Mouse (Mus musculus): ENCODE measurements around the gene Atxn1l. TPM values are rescaled to one million over a fixed set of nuclear protein-coding genes. Genes with fewer than 3 reads are reported as not detected.
"Not testable (repeated sequence)": the region's sequence is repeated elsewhere in the genome, so short reads cannot be mapped to it uniquely, and the experiment has no call there.

Gene Atxn1l
- total and polyA plus RNA-seq, 2 experiments from 2014 or later = 3.2 to 20.4 TPM

GRCm38 (mm10) chr8:109773154-109773553, 35.6 kb upstream of the Atxn1l start:
- H3K4me3 ChIP-seq (ENCODE audit: low read depth, low read length) = no peak overlapping the region
- H3K27me3 ChIP-seq (ENCODE audit: insufficient read depth, low read length) = peaks cover 3% of the 10 kb centered on the region; the same call in 1 of the 2 replicates
- WGBS = 49% methylated on average over 3 of the region's 3 CpGs
- no peak overlapping the region for H3K9ac ChIP-seq
- ATAC-seq (no peak), DNase-seq (no peak)
- H3K9me3 ChIP-seq (ENCODE audit: low read length) = no peaks in the 10 kb centered on the region
- no peak overlapping the region for H3K4me2 ChIP-seq (ENCODE audit: low read depth)
- no peak overlapping the region for H3K27ac ChIP-seq (ENCODE audit: low read depth, low read length)
- H3K36me3 ChIP-seq (ENCODE audit: insufficient read depth) = no peaks in the 10 kb centered on the region
- H3K4me1 ChIP-seq (ENCODE audit: insufficient read depth) = peaks cover 3% of the 10 kb centered on the region; the same call in 1 of the 2 replicates
- no peak for TF ChIP-seq CTCF (IDR thresholded peaks at IDR 0.05; ENCODE audit: low read depth)

- Histone ChIP-seq H3K36me3 (ENCODE audit: insufficient read depth) (no peaks in the 10 kb centered on the region), H3K4me3 (ENCODE audit: low read depth, low read length) (no peak overlapping the region), H3K27me3 (ENCODE audit: insufficient read depth, low read length) (no peaks in the 10 kb centered on the region), H3K27ac (ENCODE audit: low read depth, low read length) (no peak overlapping the region), H3K9ac (no peak overlapping the region), H3K4me1 (ENCODE audit: insufficient read depth) (no peaks in the 10 kb centered on the region), H3K4me2 (ENCODE audit: low read depth) (no peak overlapping the region), H3K9me3 (ENCODE audit: low read length) (no peaks in the 10 kb centered on the region)
- WGBS = 74% methylated on average over 7 of the region's 7 CpGs
- no peak for ATAC-seq
- no peak for DNase-seq
- TF ChIP-seq CTCF (IDR thresholded peaks at IDR 0.05; ENCODE audit: low read depth) = no peak
These were observed 28.5 kb upstream of the Atxn1l start for GRCm38 (mm10) chr8:109766081-109766480.

- WGBS = 89% methylated on average over 6 of the region's 6 CpGs
- no peak for ATAC-seq
- DNase-seq = no peak
These were observed 26.5 kb upstream of the Atxn1l start for GRCm38 (mm10) chr8:109764031-109764430.

GRCm38 (mm10) chr8:109760221-109760620, 22.7 kb upstream of the Atxn1l start:
- no peaks in the 10 kb centered on the region for H3K9me3 ChIP-seq (ENCODE audit: low read length)
- TF ChIP-seq CTCF (IDR thresholded peaks at IDR 0.05; ENCODE audit: low read depth) = no peak
- WGBS = 40% methylated on average over 1 of the region's 1 CpGs
- no peaks in the 10 kb centered on the region for H3K4me1 ChIP-seq (ENCODE audit: insufficient read depth)
- no peak overlapping the region for H3K9ac ChIP-seq
- H3K27ac ChIP-seq (ENCODE audit: low read depth, low read length) = no peak overlapping the region
- H3K36me3 ChIP-seq (ENCODE audit: insufficient read depth) = no peaks in the 10 kb centered on the region
- H3K4me3 ChIP-seq (ENCODE audit: low read depth, low read length) = no peak overlapping the region
- H3K27me3 ChIP-seq (ENCODE audit: insufficient read depth, low read length) = no peaks in the 10 kb centered on the region
- no peak for ATAC-seq
- no peak for DNase-seq
- no peak overlapping the region for H3K4me2 ChIP-seq (ENCODE audit: low read depth)

More at GRCm38 (mm10) chr8:109764031-109764430, 26.5 kb upstream of the Atxn1l start:
- no peak for TF ChIP-seq CTCF (IDR thresholded peaks at IDR 0.05; ENCODE audit: low read depth)
- H3K27me3 ChIP-seq (ENCODE audit: insufficient read depth, low read length) = no peaks in the 10 kb centered on the region
- H3K9ac ChIP-seq = no peak overlapping the region
- no peak overlapping the region for H3K27ac ChIP-seq (ENCODE audit: low read depth, low read length)
- no peak overlapping the region for H3K4me2 ChIP-seq (ENCODE audit: low read depth)
- no peaks in the 10 kb centered on the region for H3K9me3 ChIP-seq (ENCODE audit: low read length)
- no peak overlapping the region for H3K4me3 ChIP-seq (ENCODE audit: low read depth, low read length)
- no peaks in the 10 kb centered on the region for H3K4me1 ChIP-seq (ENCODE audit: insufficient read depth)
- H3K36me3 ChIP-seq (ENCODE audit: insufficient read depth) = no peaks in the 10 kb centered on the region

GRCm38 (mm10) chr8:109759426-109759825, 21.9 kb upstream of the Atxn1l start:
- DNase-seq (no peak), ATAC-seq (no peak)
- no peak overlapping the region for H3K4me2 ChIP-seq (ENCODE audit: low read depth)
- no peak overlapping the region for H3K27ac ChIP-seq (ENCODE audit: low read depth, low read length)
- no peak for TF ChIP-seq CTCF (IDR thresholded peaks at IDR 0.05; ENCODE audit: low read depth)
- no peaks in the 10 kb centered on the region for H3K27me3 ChIP-seq (ENCODE audit: insufficient read depth, low read length)
- H3K4me3 ChIP-seq (ENCODE audit: low read depth, low read length) = no peak overlapping the region
- H3K9me3 ChIP-seq (ENCODE audit: low read length) = no peaks in the 10 kb centered on the region
- H3K9ac ChIP-seq = no peak overlapping the region
- H3K36me3 ChIP-seq (ENCODE audit: insufficient read depth) = no peaks in the 10 kb centered on the region
- WGBS = 92% methylated on average over 7 of the region's 7 CpGs
- no peaks in the 10 kb centered on the region for H3K4me1 ChIP-seq (ENCODE audit: insufficient read depth)

- H3K27me3 ChIP-seq (ENCODE audit: insufficient read depth, low read length) = no peaks in the 10 kb centered on the region
- no peaks in the 10 kb centered on the region for H3K9me3 ChIP-seq (ENCODE audit: low read length)
- ATAC-seq = no peak
- H3K4me2 ChIP-seq (ENCODE audit: low read depth) = no peak overlapping the region
- H3K4me3 ChIP-seq (ENCODE audit: low read depth, low read length) = no peak overlapping the region
- WGBS = 72% methylated on average over 3 of the region's 3 CpGs
- H3K27ac ChIP-seq (ENCODE audit: low read depth, low read length) = no peak overlapping the region
- no peaks in the 10 kb centered on the region for H3K36me3 ChIP-seq (ENCODE audit: insufficient read depth)
- no peak overlapping the region for H3K9ac ChIP-seq
- no peak for DNase-seq
- H3K4me1 ChIP-seq (ENCODE audit: insufficient read depth) = no peaks in the 10 kb centered on the region
- TF ChIP-seq CTCF (IDR thresholded peaks at IDR 0.05; ENCODE audit: low read depth) = no peak
These were observed 19.3 kb upstream of the Atxn1l start for GRCm38 (mm10) chr8:109756849-109757248.

GRCm38 (mm10) chr8:109755554-109755953, 18.0 kb upstream of the Atxn1l start:
- not testable (repeated sequence) for H3K4me3 ChIP-seq (ENCODE audit: low read depth, low read length); H3K4me2 ChIP-seq (ENCODE audit: low read depth); H3K4me1 ChIP-seq (ENCODE audit: insufficient read depth); H3K9ac ChIP-seq; H3K27ac ChIP-seq (ENCODE audit: low read depth, low read length); H3K27me3 ChIP-seq (ENCODE audit: insufficient read depth, low read length); ATAC-seq; H3K36me3 ChIP-seq (ENCODE audit: insufficient read depth); H3K9me3 ChIP-seq (ENCODE audit: low read length); DNase-seq
- 85% methylated on average over 4 of the region's 4 CpGs for WGBS

- H3K36me3 ChIP-seq (ENCODE audit: insufficient read depth) = no peaks in the 10 kb centered on the region
- H3K9ac ChIP-seq = no peak overlapping the region
- no peak overlapping the region for H3K4me3 ChIP-seq (ENCODE audit: low read depth, low read length)
- no peak overlapping the region for H3K27ac ChIP-seq (ENCODE audit: low read depth, low read length)
- H3K27me3 ChIP-seq (ENCODE audit: insufficient read depth, low read length) = no peaks in the 10 kb centered on the region
- TF ChIP-seq CTCF (IDR thresholded peaks at IDR 0.05; ENCODE audit: low read depth) = no peak
- DNase-seq = no peak
- no peaks in the 10 kb centered on the region for H3K4me1 ChIP-seq (ENCODE audit: insufficient read depth)
- ATAC-seq = no peak
- no peaks in the 10 kb centered on the region for H3K9me3 ChIP-seq (ENCODE audit: low read length)
- WGBS = 90% methylated on average over 8 of the region's 8 CpGs
- no peak overlapping the region for H3K4me2 ChIP-seq (ENCODE audit: low read depth)
These were observed 17.2 kb upstream of the Atxn1l start for GRCm38 (mm10) chr8:109754696-109755095.
